Mouse (Mus musculus) neural tube, embryonic 14.5 days (tissue): Measurements from ENCODE around the gene B4galt7. TPM values are rescaled to one million over a fixed set of nuclear protein-coding genes. Genes with fewer than 3 reads are reported as not detected.
"Not testable (repeated sequence)": the region's sequence is repeated elsewhere in the genome, so short reads cannot be mapped to it uniquely, and the experiment has no call there.

Source experiments
- ATAC-seq: fragments of 200-750 bp; cut with Nextera tagmentation; 2 replicates; pipeline ENCODE4 v1.8.0; 2017; ENCODE audit warnings: low read depth, mild to moderate bottlenecking, moderate TSS enrichment, moderate library complexity
- H3K27ac ChIP-seq: fragments of 300-500 bp; sonication (generic); 2 replicates; pipeline ENCODE4 v1.5.1; 2014; ENCODE audit warnings: low read depth, mild to moderate bottlenecking, control low read depth, low read length, moderate library complexity, mixed read lengths
- H3K27me3 ChIP-seq: fragments of 300-500 bp; sonication (generic); 2 replicates; pipeline ENCODE4 v1.6.1; 2014; ENCODE audit warnings: low read length; ENCODE audit not compliant: control insufficient read depth, insufficient read depth
- H3K36me3 ChIP-seq: fragments of 300-500 bp; sonication (generic); 2 replicates; pipeline ENCODE4 v1.6.1; 2014; ENCODE audit warnings: low read length, mixed read lengths; ENCODE audit not compliant: control insufficient read depth, insufficient read depth
- H3K4me1 ChIP-seq: fragments of 300-500 bp; sonication (generic); 2 replicates; pipeline ENCODE4 v1.6.1; 2014; ENCODE audit warnings: low read length; ENCODE audit not compliant: control insufficient read depth, insufficient read depth
- H3K4me2 ChIP-seq: fragments of 300-500 bp; sonication (generic); 2 replicates; pipeline ENCODE4 v1.6.1; 2014; ENCODE audit warnings: mild to moderate bottlenecking, low read depth, low read length, control low read depth
- H3K4me3 ChIP-seq: fragments of 300-500 bp; sonication (generic); 2 replicates; pipeline ENCODE4 v1.5.1; 2014; ENCODE audit warnings: low read depth, low read length, control low read depth, mixed read lengths
- H3K9ac ChIP-seq: fragments of 300-500 bp; sonication (generic); replicated peaks from 2 replicates; pipeline ENCODE4 v1.6.1; 2014; ENCODE audit warnings: low read depth, mild to moderate bottlenecking, control low read depth, low read length, mixed read lengths
- H3K9me3 ChIP-seq: fragments of 300-500 bp; sonication (generic); 2 replicates; pipeline ENCODE4 v1.6.1; 2016; ENCODE audit warnings: low read length; ENCODE audit not compliant: control insufficient read depth
- WGBS: fragments of 180-500 bp; shearing (Covaris S2); extraction: QIAGEN DNeasy Blood & Tissue Kit; methylation state at CpG from one replicate; pipeline ENCODE4 v1.1.7; 2014; 5-methylcytosine and 5-hydroxymethylcytosine counted together
- polyA plus RNA-seq: library from polyadenylated mRNA; unstranded; fragments of >200 nt; fragmentation: Nextera tagmentation; extraction: Ambion mirVana; gene quantifications from 2 replicates; pipeline ENCODE4 v1.2.1, GENCODE M21; 2014

The B4galt7 gene
- polyA plus RNA-seq, 1 experiment from 2014 or later: 40.4 TPM

- H3K36me3 ChIP-seq: no peaks in the 10 kb centered on the region
- WGBS: under 1% methylated on average over 27 of the region's 47 CpGs
- H3K4me1 ChIP-seq: peaks cover 19% of the 10 kb centered on the region
- no peaks in the 10 kb centered on the region for H3K9me3 ChIP-seq
- peak overlapping the region; percentile 96 for H3K4me3 ChIP-seq
- peak overlapping the region; percentile 98 for H3K4me2 ChIP-seq
- peak; percentile 68 for ATAC-seq
- H3K27ac ChIP-seq: peak overlapping the region; percentile 87
- peak overlapping the region; percentile 94 for H3K9ac ChIP-seq
- H3K27me3 ChIP-seq: no peaks in the 10 kb centered on the region
Observed at GRCm38 (mm10) chr13:55570286-55570973, 29.3 kb upstream of the B4galt7 start.

GRCm38 (mm10) chr13:55571027-55571751, 28.5 kb upstream of the B4galt7 start, which contains the start of gene Fam193b:
Fam193b (minus strand) TSS chr13:55571120.
- Histone ChIP-seq H3K27ac (peak within 1 kb of the TSS; percentile 87), H3K4me1 (peaks cover 19% of the 10 kb centered on the region), H3K36me3 (no peaks in the 10 kb centered on the region), H3K9me3 (no peaks in the 10 kb centered on the region), H3K4me2 (peak within 1 kb of the TSS; percentile 98), H3K27me3 (no peaks in the 10 kb centered on the region), H3K9ac (peak within 1 kb of the TSS; percentile 94), H3K4me3 (peak within 1 kb of the TSS; percentile 96)
- peak; percentile 88 for ATAC-seq
- WGBS: 4% methylated on average over 28 of the region's 47 CpGs

- no peaks in the 10 kb centered on the region for H3K36me3 ChIP-seq
- H3K4me2 ChIP-seq: peak overlapping the region; percentile 26; the same call in 1 of the 2 replicates
- H3K4me3 ChIP-seq: no peak overlapping the region; the same call in 1 of the 2 replicates
- ATAC-seq: no peak
- H3K27ac ChIP-seq: no peak overlapping the region
- H3K27me3 ChIP-seq: no peaks in the 10 kb centered on the region
- no peaks in the 10 kb centered on the region for H3K9me3 ChIP-seq
- no peak overlapping the region for H3K9ac ChIP-seq
- WGBS: 90% methylated on average over 2 of the region's 2 CpGs
- H3K4me1 ChIP-seq: peaks cover 19% of the 10 kb centered on the region
Observed at GRCm38 (mm10) chr13:55571977-55572376, 27.7 kb upstream of the B4galt7 start.

DNA sequence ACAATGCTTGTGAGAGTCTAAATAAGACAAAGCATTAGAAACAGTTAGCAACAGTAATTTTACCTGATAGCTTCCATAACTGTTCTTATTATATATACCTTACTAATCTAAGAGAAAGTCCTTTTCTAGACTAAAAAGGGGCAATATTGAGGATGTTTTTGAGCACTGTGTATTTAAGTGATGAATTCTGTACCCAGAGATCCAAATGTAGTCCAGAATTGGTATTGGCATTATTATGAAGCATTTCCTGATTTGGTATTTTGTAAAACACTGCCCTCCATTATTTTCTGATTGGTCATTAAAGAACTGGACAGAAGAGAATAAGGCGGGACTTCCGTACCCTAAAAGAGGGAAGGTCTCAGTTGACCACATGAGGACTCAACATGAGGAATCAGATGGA, 26.3 kb upstream of the B4galt7 start, which contains the start of gene Tmed9:
TSS of gene Tmed9 (plus strand) at position 301 of the 400 bp plus-strand sequence.
- no peak for ATAC-seq
- Histone ChIP-seq H3K4me1 (peaks cover 16% of the 10 kb centered on the region), H3K4me3 (no peak within 1 kb of the TSS), H3K36me3 (no peaks in the 10 kb centered on the region), H3K4me2 (no peak within 1 kb of the TSS), H3K9me3 (no peaks in the 10 kb centered on the region), H3K27ac (no peak within 1 kb of the TSS), H3K27me3 (no peaks in the 10 kb centered on the region), H3K9ac (no peak within 1 kb of the TSS)
- 98% methylated on average over 2 of the region's 2 CpGs for WGBS

GRCm38 (mm10) chr13:55574321-55574720, 25.4 kb upstream of the B4galt7 start:
- Histone ChIP-seq H3K36me3 (no peaks in the 10 kb centered on the region), H3K9me3 (no peaks in the 10 kb centered on the region), H3K4me3 (no peak overlapping the region), H3K9ac (no peak overlapping the region), H3K4me2 (no peak overlapping the region), H3K4me1 (peaks cover 10% of the 10 kb centered on the region), H3K27me3 (no peaks in the 10 kb centered on the region), H3K27ac (no peak overlapping the region)
- no peak for ATAC-seq
- WGBS: 65% methylated on average over 5 of the region's 5 CpGs

DNA sequence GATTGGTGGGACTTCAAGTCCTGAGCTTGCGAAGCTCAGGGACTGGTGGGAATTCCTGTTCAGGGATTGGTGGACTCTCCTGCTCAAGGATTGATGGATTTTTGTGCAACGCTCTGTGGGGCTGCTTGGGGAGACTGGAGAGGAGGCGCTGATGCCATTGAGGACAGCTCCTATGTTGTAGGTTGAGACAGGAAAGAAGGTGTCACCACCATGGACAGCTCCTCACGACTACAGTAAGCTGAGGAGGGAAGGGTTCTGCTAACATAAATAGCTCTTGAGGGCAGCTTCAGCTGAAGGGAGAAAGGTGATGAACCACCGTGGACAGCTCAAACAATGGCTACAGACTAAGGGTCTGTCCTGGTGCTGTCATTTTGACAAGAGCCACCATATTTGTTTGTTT, 23.8 kb upstream of the B4galt7 start:
- ATAC-seq: no peak
- Histone ChIP-seq H3K4me3 (no peak overlapping the region), H3K4me2 (no peak overlapping the region), H3K27ac (no peak overlapping the region), H3K4me1 (peaks cover 3% of the 10 kb centered on the region; the same call in 1 of the 2 replicates), H3K9me3 (no peaks in the 10 kb centered on the region), H3K9ac (no peak overlapping the region), H3K27me3 (no peaks in the 10 kb centered on the region), H3K36me3 (no peaks in the 10 kb centered on the region)
- WGBS: 60% methylated on average over 5 of the region's 5 CpGs

- not testable (repeated sequence) for H3K9ac ChIP-seq, H3K4me1 ChIP-seq, ATAC-seq, H3K4me3 ChIP-seq, H3K9me3 ChIP-seq, H3K36me3 ChIP-seq, H3K27ac ChIP-seq, H3K27me3 ChIP-seq, H3K4me2 ChIP-seq
- 91% methylated on average over 7 of the region's 7 CpGs for WGBS
Observed at GRCm38 (mm10) chr13:55576872-55577271, 22.8 kb upstream of the B4galt7 start.

- no peaks in the 10 kb centered on the region for H3K36me3 ChIP-seq
- 85% methylated on average over 4 of the region's 4 CpGs for WGBS
- H3K4me2 ChIP-seq: no peak overlapping the region
- H3K27ac ChIP-seq: no peak overlapping the region
- H3K4me1 ChIP-seq: no peaks in the 10 kb centered on the region
- H3K9ac ChIP-seq: no peak overlapping the region
- no peaks in the 10 kb centered on the region for H3K9me3 ChIP-seq
- no peak for ATAC-seq
- H3K27me3 ChIP-seq: no peaks in the 10 kb centered on the region
- no peak overlapping the region for H3K4me3 ChIP-seq
Observed at GRCm38 (mm10) chr13:55578086-55578485, 21.6 kb upstream of the B4galt7 start.

DNA sequence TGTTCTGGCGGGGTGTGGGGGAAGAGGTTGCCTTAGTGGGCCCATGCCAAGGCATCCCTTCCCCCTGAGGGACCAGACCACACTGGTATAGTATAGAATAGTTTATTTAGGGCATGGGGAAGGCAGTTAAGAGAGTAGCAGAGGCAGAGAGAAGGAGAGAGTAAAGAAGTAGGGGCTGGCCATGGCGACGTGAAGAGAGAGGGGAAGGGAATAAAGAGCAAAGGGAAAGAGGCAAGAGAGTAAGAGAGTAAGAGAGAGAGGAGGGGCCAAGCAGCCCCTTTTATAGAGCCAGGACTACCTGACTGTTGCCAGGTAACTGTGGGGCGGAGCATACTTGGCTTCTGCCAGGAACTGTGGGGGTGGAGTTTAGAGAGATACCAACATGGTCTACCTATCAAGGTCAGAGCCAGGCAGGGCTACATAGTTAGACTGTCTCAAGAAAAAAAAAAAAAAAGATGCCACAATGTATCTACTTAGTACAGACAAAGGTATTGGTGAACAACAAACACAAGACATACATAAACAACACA, 7.7 kb upstream of the B4galt7 start:
- Histone ChIP-seq H3K9ac (no peak overlapping the region), H3K4me3 (no peak overlapping the region), H3K9me3 (no peaks in the 10 kb centered on the region), H3K4me1 (peaks cover 9% of the 10 kb centered on the region; the same call in 1 of the 2 replicates), H3K27me3 (no peaks in the 10 kb centered on the region), H3K4me2 (peak overlapping the region; percentile 71), H3K27ac (no peak overlapping the region), H3K36me3 (peaks cover 16% of the 10 kb centered on the region)
- ATAC-seq: no peak
- WGBS: 76% methylated on average over 4 of the region's 4 CpGs
